Mouse (Mus musculus) small intestine, adult 2 months (tissue): ENCODE data around the gene Krtap1-5. TPM values are rescaled to one million over a fixed set of nuclear protein-coding genes. Genes with fewer than 3 reads are reported as not detected.

Source experiments
- H3K27ac ChIP-seq: fragments of 200-500 bp; 2 replicates; pipeline ENCODE4 v1.5.1; 2012; ENCODE audit warnings: low read depth, low read length, control low read depth, inconsistent platforms; ENCODE audit not compliant: insufficient read depth
- H3K27me3 ChIP-seq: fragments of 200-500 bp; 2 replicates; pipeline ENCODE4 v1.6.1; 2012; ENCODE audit warnings: mild to moderate bottlenecking, moderate library complexity, low read length, inconsistent platforms; ENCODE audit not compliant: control insufficient read depth, insufficient read depth
- H3K36me3 ChIP-seq: fragments of 200-500 bp; 2 replicates; pipeline ENCODE4 v1.6.1; 2012; ENCODE audit warnings: mild to moderate bottlenecking, low read length, control low read depth, inconsistent platforms; ENCODE audit not compliant: control insufficient read depth, insufficient read depth
- H3K4me1 ChIP-seq: fragments of 200-500 bp; 2 replicates; pipeline ENCODE4 v1.6.1; 2012; ENCODE audit warnings: low read length, inconsistent platforms, mixed read lengths; ENCODE audit not compliant: control insufficient read depth, insufficient read depth, insufficient read length
- H3K4me3 ChIP-seq: fragments of 200-500 bp; 2 replicates; pipeline ENCODE4 v1.5.1; 2012; ENCODE audit warnings: low read depth, mild to moderate bottlenecking, control low read depth, inconsistent platforms, low read length, moderate library complexity
- CTCF ChIP-seq: fragments of 200-500 bp; IDR thresholded peaks from 2 replicates; pipeline ENCODE4 v1.5.1; 2012; ENCODE audit warnings: low read depth, mild to moderate bottlenecking, control low read depth, inconsistent platforms, low read length, moderate library complexity, mixed read lengths; ENCODE audit not compliant: insufficient replicate concordance, insufficient read length; ENCODE audit errors: extremely low read depth
- POLR2A ChIP-seq: fragments of 200-500 bp; IDR thresholded peaks from 2 replicates; pipeline ENCODE4 v1.6.1; 2012; ENCODE audit warnings: low read depth, mild to moderate bottlenecking, control low read depth, inconsistent platforms, low read length, moderate library complexity
- WGBS: fragments of 180-500 bp; shearing (Covaris S2); methylation state at CpG from one replicate; pipeline ENCODE4 v1.1.7; 2018; 5-methylcytosine and 5-hydroxymethylcytosine counted together
- polyA plus RNA-seq: library from polyadenylated mRNA; depleted of rRNA; stranded (reverse); fragments of >200 nt; gene quantifications from 2 replicates; pipeline ENCODE4 v1.2.3, GENCODE M21; 2012

The Krtap1-5 gene
- polyA plus RNA-seq, 1 experiment, result not detected

- TF ChIP-seq CTCF, result no peak
- no peak for TF ChIP-seq POLR2A
- no peaks in the 10 kb centered on the region for H3K27me3 ChIP-seq
- H3K4me3 ChIP-seq, result no peak within 1 kb of the TSS
- H3K4me1 ChIP-seq, result peaks cover 4% of the 10 kb centered on the region; the same call in 1 of the 2 replicates
- WGBS, result 74% methylated on average over 6 of the region's 6 CpGs
- no peak within 1 kb of the TSS for H3K27ac ChIP-seq
- H3K36me3 ChIP-seq, result no peaks in the 10 kb centered on the region
Observed at GRCm38 (mm10) chr11:99590981-99591380, 10.2 kb upstream of the Krtap1-5 start, which contains the start of gene Krtap1-3. TSS of gene Krtap1-3 (minus strand) at chr11:99591339.

GRCm38 (mm10) chr11:99585096-99585495, 4.3 kb upstream of the Krtap1-5 start:
- Histone ChIP-seq H3K4me3 (no peak overlapping the region), H3K4me1 (no peaks in the 10 kb centered on the region), H3K27ac (no peak overlapping the region), H3K36me3 (no peaks in the 10 kb centered on the region), H3K27me3 (no peaks in the 10 kb centered on the region)
- 71% methylated on average over 7 of the region's 7 CpGs for WGBS
- TF ChIP-seq POLR2A, result no peak
- TF ChIP-seq CTCF, result no peak

GRCm38 (mm10) chr11:99583245-99583704, 2.5 kb upstream of the Krtap1-5 start, which contains the start of gene Krtap1-4:
TSS of gene Krtap1-4 (minus strand) at chr11:99583654.
- Histone ChIP-seq H3K4me1 (no peaks in the 10 kb centered on the region), H3K36me3 (no peaks in the 10 kb centered on the region), H3K4me3 (no peak within 1 kb of the TSS), H3K27me3 (no peaks in the 10 kb centered on the region), H3K27ac (no peak within 1 kb of the TSS)
- TF ChIP-seq POLR2A, result no peak
- no peak for TF ChIP-seq CTCF
- 70% methylated on average over 5 of the region's 5 CpGs for WGBS

- Histone ChIP-seq H3K27ac (no peak overlapping the region), H3K4me3 (no peak overlapping the region), H3K4me1 (no peaks in the 10 kb centered on the region), H3K36me3 (no peaks in the 10 kb centered on the region), H3K27me3 (no peaks in the 10 kb centered on the region)
- WGBS, result 77% methylated on average over 6 of the region's 6 CpGs
- no peak for TF ChIP-seq POLR2A
Observed at GRCm38 (mm10) chr11:99581564-99581963, 748 bp upstream of the Krtap1-5 start.

GRCm38 (mm10) chr11:99581051-99581450, 235 bp upstream of the Krtap1-5 start:
- Histone ChIP-seq H3K27me3 (no peaks in the 10 kb centered on the region), H3K27ac (no peak overlapping the region), H3K4me1 (no peaks in the 10 kb centered on the region), H3K36me3 (no peaks in the 10 kb centered on the region), H3K4me3 (no peak overlapping the region)
- TF ChIP-seq CTCF, result no peak
- 92% methylated on average over 5 of the region's 5 CpGs for WGBS

GRCm38 (mm10) chr11:99574106-99574505, 6.7 kb downstream of the Krtap1-5 start:
- no peaks in the 10 kb centered on the region for H3K36me3 ChIP-seq
- no peak overlapping the region for H3K27ac ChIP-seq
- H3K27me3 ChIP-seq, result no peaks in the 10 kb centered on the region
- TF ChIP-seq POLR2A (no peak), CTCF (peak; percentile 87; the same call in 1 of the 2 replicates)
- H3K4me1 ChIP-seq, result peaks cover 2% of the 10 kb centered on the region; the same call in 1 of the 2 replicates
- 1% methylated on average over 7 of the region's 7 CpGs for WGBS
- no peak overlapping the region for H3K4me3 ChIP-seq

- Histone ChIP-seq H3K4me3 (no peak overlapping the region), H3K4me1 (peaks cover 2% of the 10 kb centered on the region; the same call in 1 of the 2 replicates), H3K27me3 (no peaks in the 10 kb centered on the region), H3K36me3 (no peaks in the 10 kb centered on the region), H3K27ac (no peak overlapping the region)
- 70% methylated on average over 4 of the region's 4 CpGs for WGBS
- TF ChIP-seq CTCF (no peak), POLR2A (no peak)
Observed at GRCm38 (mm10) chr11:99573164-99573563, 7.7 kb downstream of the Krtap1-5 start.

- Histone ChIP-seq H3K4me3 (no peak within 1 kb of the TSS), H3K27ac (no peak within 1 kb of the TSS), H3K36me3 (no peaks in the 10 kb centered on the region), H3K4me1 (peaks cover 7% of the 10 kb centered on the region; the same call in 1 of the 2 replicates), H3K27me3 (no peaks in the 10 kb centered on the region)
- TF ChIP-seq CTCF (no peak), POLR2A (no peak)
- 63% methylated on average over 7 of the region's 7 CpGs for WGBS
Observed at GRCm38 (mm10) chr11:99566530-99566929, 14.3 kb downstream of the Krtap1-5 start, which contains the start of gene Krtap3-1. TSS of gene Krtap3-1 (minus strand) at chr11:99566630.
